Mouse (Mus musculus) hindbrain, embryonic 10.5 days (tissue): ENCODE data around the gene Adgrl1. TPM values are rescaled to one million over a fixed set of nuclear protein-coding genes. Genes with fewer than 3 reads are reported as not detected.

Experiments used
- DNase-seq: peaks from one replicate; pipeline ENCODE4 v3.0.0-alpha.2; 2017; ENCODE audit warnings: low spot score
- H3K27ac ChIP-seq: fragments of 300-500 bp; sonication (generic); 2 replicates; pipeline ENCODE4 v1.5.1; 2016; ENCODE audit warnings: mild to moderate bottlenecking, moderate library complexity
- H3K27me3 ChIP-seq: fragments of 300-500 bp; sonication (generic); 2 replicates; pipeline ENCODE4 v1.6.1; 2016; ENCODE audit warnings: mild to moderate bottlenecking; ENCODE audit not compliant: poor library complexity, insufficient read depth, severe bottlenecking
- H3K36me3 ChIP-seq: fragments of 300-500 bp; sonication (generic); 2 replicates; pipeline ENCODE4 v1.6.1; 2016; ENCODE audit warnings: mild to moderate bottlenecking, moderate library complexity
- H3K4me1 ChIP-seq: fragments of 300-500 bp; sonication (generic); replicated peaks from 2 replicates; pipeline ENCODE4 v1.6.1; 2016; ENCODE audit warnings: mild to moderate bottlenecking
- H3K4me3 ChIP-seq: fragments of 300-500 bp; sonication (generic); 2 replicates; pipeline ENCODE4 v1.5.1; 2016; ENCODE audit warnings: mild to moderate bottlenecking, moderate library complexity
- H3K9me3 ChIP-seq: fragments of 300-500 bp; sonication (generic); 2 replicates; pipeline ENCODE4 v1.6.1; 2016; ENCODE audit warnings: mild to moderate bottlenecking, moderate library complexity
- WGBS: fragments of 180-500 bp; shearing (Covaris S2); methylation state at CpG from one replicate; pipeline ENCODE4 v1.1.7; 2016; 5-methylcytosine and 5-hydroxymethylcytosine counted together
- polyA plus RNA-seq: library from polyadenylated mRNA; unstranded; fragments of >200 nt; fragmentation: Nextera tagmentation; extraction: Ambion mirVana; gene quantifications from 2 replicates; pipeline ENCODE4 v1.2.1, GENCODE M21; 2016

Gene Adgrl1
- polyA plus RNA-seq, 1 experiment from 2014 or later = 15.4 TPM

DNA sequence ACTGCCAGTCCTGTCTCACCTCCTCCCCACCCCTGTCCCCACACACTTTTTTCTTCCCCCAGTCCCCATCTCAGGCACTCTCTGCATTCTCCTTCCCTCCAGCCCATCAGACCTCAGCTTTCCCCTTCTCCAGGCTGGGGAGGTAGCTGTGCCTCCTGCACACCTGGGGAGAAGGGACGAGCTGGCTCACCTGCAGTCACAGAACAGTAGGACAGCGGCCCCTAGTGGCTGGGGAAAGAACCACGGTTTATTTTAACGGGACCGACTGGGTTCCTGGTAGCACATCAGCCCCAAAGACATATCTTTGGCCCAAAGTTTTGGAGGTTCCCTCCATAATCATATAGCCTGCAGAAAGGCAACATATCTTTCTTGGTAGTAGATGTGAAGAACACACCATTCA, 6.0 kb upstream of the Adgrl1 start:
- DNase-seq = peak; percentile 57
- WGBS = 3% methylated on average over 5 of the region's 5 CpGs
- peaks cover 50% of the 10 kb centered on the region for H3K27me3 ChIP-seq

DNA sequence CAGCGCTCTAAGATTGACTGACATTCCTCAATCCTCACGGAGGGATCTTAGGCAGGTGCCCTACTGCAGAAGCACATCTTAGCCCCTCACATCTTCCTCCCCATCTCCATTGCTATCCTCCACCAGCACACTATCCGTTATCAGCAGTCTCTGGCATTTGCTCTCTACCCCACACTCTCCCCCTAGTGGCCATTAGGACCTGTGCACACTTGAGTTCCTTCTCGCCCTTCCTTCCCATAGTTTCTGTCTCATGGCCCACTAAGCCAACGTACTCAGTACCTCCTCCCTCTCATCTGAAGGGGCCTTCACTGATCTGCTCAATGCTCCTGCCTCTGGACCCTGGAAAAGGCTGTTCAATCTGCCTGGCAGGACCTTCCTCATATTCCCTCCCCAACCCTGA, 4.0 kb upstream of the Adgrl1 start:
- Histone ChIP-seq H3K4me3 (0 out of 2 replicates have a peak overlapping the region, but pooled peaks have one; percentile 2), H3K9me3 (no peaks in the 10 kb centered on the region), H3K4me1 (peaks cover 25% of the 10 kb centered on the region), H3K27me3 (peaks cover 50% of the 10 kb centered on the region), H3K27ac (no peak overlapping the region), H3K36me3 (no peaks in the 10 kb centered on the region)
- 6% methylated on average over 5 of the region's 5 CpGs for WGBS
- DNase-seq = peak; percentile 42

More for the DNA sequence above, 6.0 kb upstream of the Adgrl1 start:
- Histone ChIP-seq H3K4me3 (no peak overlapping the region), H3K36me3 (no peaks in the 10 kb centered on the region), H3K9me3 (no peaks in the 10 kb centered on the region), H3K27ac (no peak overlapping the region), H3K4me1 (peaks cover 21% of the 10 kb centered on the region)

DNA sequence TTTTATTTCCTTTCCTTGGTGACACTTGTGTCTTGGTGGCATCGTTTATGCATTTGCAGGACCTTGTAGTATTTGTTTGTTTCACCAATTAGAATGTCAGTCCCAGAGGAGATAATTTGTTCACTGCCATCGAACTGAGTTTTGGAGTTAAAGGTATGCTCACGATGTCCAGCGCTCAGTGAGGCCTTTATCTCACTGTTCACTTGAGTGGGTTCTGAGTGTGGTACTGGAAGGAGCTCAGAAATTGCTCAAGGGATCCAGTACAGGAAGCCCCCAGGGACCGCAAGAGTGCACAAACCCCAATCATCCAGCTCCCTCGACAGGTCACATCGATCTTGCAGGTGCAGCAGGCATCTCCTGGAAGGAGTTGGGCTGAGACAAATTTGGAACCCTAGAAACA, 3.4 kb upstream of the Adgrl1 start:
- no peak for DNase-seq
- H3K27me3 ChIP-seq = peaks cover 50% of the 10 kb centered on the region
- no peaks in the 10 kb centered on the region for H3K36me3 ChIP-seq
- no peak overlapping the region for H3K27ac ChIP-seq
- no peaks in the 10 kb centered on the region for H3K9me3 ChIP-seq
- WGBS = 84% methylated on average over 7 of the region's 7 CpGs
- peaks cover 31% of the 10 kb centered on the region for H3K4me1 ChIP-seq
- H3K4me3 ChIP-seq = no peak overlapping the region

DNA sequence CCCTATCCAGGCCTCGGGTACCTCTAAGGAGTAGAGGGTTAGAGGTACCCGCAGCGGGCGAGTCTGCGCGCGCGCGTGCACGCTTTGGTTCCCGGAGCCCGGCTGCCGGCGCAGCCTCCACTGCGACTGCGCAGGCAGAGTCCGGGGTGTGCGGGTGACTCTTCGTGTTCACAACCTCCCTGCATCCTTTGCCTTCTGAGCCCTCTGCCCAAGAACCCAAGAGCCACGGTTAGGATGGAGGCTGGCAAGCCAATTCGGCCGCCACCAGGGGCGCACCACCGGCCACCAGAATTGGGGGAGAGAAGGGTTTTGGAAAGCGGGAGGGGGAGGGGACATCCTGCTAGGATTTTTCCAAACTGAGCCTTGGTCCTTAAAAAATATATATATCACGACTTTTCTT, 2.7 kb upstream of the Adgrl1 start:
- Histone ChIP-seq H3K36me3 (no peaks in the 10 kb centered on the region), H3K4me3 (peak overlapping the region; percentile 41), H3K9me3 (no peaks in the 10 kb centered on the region), H3K27ac (0 out of 2 replicates have a peak overlapping the region, but pooled peaks have one; percentile 41), H3K27me3 (peaks cover 50% of the 10 kb centered on the region), H3K4me1 (peaks cover 39% of the 10 kb centered on the region)
- DNase-seq = peak; percentile 79
- 3% methylated on average over 26 of the region's 26 CpGs for WGBS

DNA sequence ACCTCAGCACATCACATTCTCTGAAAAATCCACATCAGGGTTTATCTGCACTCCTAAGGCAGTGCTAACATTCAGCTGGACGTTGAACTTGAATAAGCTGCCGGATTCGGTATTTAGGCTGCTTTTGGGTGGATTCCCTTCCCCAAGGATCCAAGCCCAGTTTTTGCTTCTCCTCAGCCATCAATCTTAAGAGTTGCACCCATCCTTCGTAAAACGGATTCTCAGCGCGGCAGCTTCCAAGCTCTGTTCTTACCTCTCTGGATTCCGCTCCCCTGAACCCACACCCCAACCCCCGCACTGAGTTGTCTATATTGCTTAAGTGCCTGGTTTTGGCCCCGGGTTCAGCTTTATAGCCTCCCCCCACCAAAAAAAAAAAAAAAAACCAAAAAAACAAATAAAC, 1.4 kb upstream of the Adgrl1 start:
- DNase-seq = peak; percentile 22
- peaks cover 48% of the 10 kb centered on the region for H3K27me3 ChIP-seq

DNA sequence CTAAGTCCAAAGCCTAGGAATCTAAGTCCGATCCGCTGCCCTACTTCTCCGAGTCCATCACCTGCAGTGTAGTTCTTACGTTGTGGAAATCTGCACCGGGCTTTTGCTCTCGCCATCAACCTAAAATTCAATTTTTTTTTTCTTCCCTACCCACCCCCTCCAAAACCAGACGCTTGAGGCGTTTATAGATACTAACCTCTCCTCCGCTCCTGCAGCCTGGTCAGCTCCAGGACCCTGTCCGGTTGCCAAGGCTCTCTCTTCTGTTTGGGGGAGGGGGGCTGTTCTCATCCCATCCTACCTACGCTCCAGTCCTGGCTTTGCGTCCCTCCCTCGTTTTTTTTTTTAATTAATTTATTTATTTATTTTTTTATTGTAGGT, 931 bp upstream of the Adgrl1 start:
- Histone ChIP-seq H3K36me3 (no peaks in the 10 kb centered on the region), H3K4me3 (peak overlapping the region; percentile 91), H3K4me1 (peaks cover 56% of the 10 kb centered on the region), H3K27me3 (peaks cover 42% of the 10 kb centered on the region), H3K27ac (peak overlapping the region; percentile 94), H3K9me3 (no peaks in the 10 kb centered on the region)
- DNase-seq = no peak
- under 1% methylated on average over 13 of the region's 13 CpGs for WGBS

More for the DNA sequence above, 1.4 kb upstream of the Adgrl1 start:
- Histone ChIP-seq H3K36me3 (no peaks in the 10 kb centered on the region), H3K4me3 (peak overlapping the region; percentile 91), H3K27ac (peak overlapping the region; percentile 94), H3K9me3 (no peaks in the 10 kb centered on the region), H3K4me1 (peaks cover 51% of the 10 kb centered on the region)
- 8% methylated on average over 10 of the region's 10 CpGs for WGBS

DNA sequence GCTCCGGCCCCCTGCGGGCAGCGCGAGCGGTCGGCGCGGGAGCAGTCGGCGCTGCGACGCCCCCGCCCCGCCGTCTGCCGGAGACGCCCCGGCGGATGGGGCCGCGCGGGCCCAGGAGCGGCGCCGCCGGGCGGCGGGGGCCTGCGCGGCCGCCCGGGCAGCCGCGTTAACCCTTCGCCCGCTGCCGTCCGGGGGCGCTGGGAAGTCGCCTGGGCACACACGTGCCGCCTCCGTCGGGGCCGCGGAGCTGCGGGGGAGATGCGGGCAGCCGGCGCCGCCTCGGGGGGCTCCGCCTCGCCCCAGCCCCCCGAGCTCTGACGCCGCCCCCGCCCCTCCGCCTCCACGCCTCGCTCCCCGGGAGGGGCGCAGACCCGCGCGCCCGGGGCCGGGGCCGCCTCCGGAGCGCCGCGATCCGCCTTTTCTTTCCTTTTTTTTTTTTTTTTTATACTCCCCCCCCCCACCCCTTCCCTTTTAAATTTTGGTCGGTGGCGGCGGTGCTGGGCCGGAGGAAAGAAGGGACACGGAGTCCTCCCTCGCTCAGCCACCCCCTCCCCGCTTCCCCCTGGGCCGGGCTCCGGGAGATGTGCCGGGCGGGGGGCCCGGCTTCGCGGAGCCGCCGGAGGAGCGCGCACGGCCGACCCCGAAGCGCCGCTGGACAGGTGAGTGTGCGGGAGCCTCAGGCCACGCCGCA, 506 bp downstream of the Adgrl1 start:
- no peaks in the 10 kb centered on the region for H3K9me3 ChIP-seq
- H3K36me3 ChIP-seq = peaks cover 5% of the 10 kb centered on the region; the same call in 1 of the 2 replicates
- H3K27ac ChIP-seq = peak overlapping the region; percentile 94
- H3K4me3 ChIP-seq = peak overlapping the region; percentile 91
- DNase-seq = no peak
- peaks cover 69% of the 10 kb centered on the region for H3K4me1 ChIP-seq
- H3K27me3 ChIP-seq = peaks cover 28% of the 10 kb centered on the region
- WGBS = under 1% methylated on average over 90 of the region's 100 CpGs

DNA sequence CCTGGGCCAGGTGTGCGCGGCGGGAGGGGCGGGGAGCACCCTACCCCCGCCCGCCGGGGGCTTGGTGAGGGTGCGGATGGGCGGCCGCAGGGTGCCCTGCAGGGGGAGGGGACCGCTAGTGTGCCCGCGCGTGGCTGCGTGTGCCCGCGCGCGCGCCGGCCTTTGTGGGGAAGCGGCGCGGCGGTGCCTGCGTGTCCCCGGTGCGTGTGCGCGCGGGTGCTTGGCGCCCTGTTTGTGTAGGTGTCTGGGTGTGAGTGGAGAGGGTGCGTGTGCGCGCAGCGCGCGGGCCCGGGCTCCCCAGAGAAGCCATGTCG, 1.0 kb downstream of the Adgrl1 start:
- Histone ChIP-seq H3K9me3 (no peaks in the 10 kb centered on the region), H3K27ac (peak overlapping the region; percentile 94), H3K27me3 (peaks cover 23% of the 10 kb centered on the region), H3K36me3 (peaks cover 8% of the 10 kb centered on the region; the same call in 1 of the 2 replicates), H3K4me3 (peak overlapping the region; percentile 91), H3K4me1 (peaks cover 71% of the 10 kb centered on the region)
- WGBS = under 1% methylated on average over 35 of the region's 40 CpGs
- peak; percentile 25 for DNase-seq

DNA sequence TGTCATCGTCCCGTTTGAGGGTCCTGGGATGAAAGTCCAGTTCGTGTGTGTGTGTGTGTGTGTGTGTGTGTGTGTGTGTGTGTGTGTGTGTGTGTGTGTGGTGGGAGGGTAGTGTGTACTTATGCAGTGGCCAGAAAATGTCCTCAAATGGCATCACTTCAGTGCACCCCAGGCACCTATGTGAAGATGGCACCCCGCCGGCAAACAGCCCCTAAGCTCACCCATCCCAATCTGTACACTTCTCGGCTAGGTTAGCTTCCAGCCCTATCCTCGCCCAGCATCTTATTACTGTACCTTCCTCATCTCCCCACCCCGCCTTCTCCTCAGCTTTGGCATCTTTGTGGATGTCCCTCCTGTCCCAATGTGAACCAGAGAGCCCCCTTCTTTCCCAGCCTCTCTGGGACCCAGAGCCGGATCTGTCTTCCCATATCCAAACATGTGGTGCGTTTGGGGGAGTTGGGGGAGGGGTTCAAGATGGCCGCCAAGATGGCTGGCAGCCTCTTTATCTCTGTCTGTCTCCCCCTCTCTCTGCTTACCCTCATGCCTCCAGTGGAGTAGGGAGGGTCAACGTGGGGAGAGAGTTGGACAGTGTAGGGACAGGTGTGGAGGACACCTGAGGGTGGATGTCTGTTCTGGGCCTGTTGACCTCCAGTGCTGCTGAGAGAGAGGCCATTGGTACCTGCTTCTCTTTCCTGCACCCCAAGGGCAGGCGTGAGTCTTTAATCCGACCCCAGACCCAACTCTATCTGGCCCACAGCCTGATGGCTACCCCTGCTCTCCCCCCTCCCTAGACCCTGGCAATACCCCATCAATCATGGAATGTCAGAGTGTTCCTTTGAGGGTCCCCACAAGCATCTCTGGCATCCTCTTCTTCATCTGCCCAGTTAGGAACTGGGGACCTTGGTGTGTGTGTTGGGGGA, 1.9 kb downstream of the Adgrl1 start:
- DNase-seq = peak; percentile 25
- Histone ChIP-seq H3K9me3 (no peaks in the 10 kb centered on the region), H3K27me3 (peaks cover 14% of the 10 kb centered on the region), H3K27ac (peak overlapping the region; percentile 94), H3K4me1 (peaks cover 70% of the 10 kb centered on the region), H3K4me3 (peak overlapping the region; percentile 91), H3K36me3 (peaks cover 8% of the 10 kb centered on the region; the same call in 1 of the 2 replicates)
- WGBS = 15% methylated on average over 14 of the region's 14 CpGs

DNA sequence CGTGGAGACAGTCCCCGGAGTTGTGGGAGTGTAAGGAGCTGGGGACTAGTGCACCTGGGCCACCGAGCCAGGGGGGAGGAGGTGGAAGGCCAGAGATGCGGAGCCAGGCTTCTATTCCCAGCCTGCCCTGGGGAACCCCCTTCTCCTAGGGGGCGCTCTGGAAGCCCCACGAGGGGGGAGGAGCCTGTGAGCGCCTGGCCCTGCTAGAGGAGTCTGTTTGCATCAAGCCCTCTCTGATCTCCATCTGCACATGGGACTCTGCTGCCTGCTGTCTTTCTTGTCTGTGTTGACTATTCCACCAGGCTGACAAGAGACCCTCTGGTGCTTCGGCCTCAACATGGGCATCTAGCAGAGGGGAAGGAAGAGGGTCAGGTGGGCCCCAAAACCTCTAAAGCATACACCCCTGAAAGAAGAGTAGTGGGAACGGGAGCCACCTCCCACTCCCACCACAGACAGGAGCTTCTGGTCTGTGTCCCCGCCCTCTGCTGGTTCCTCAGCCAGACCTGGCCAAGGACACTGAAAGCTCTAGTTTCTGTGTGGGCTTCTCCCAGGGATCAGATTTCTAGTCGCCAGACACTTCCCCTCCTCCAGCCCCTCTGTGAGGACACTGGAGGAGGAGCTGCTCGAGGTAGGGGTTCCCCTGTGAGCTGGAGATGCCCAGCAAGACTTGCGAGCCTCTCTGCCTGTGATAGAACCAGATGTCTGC, 3.2 kb downstream of the Adgrl1 start:
- no peaks in the 10 kb centered on the region for H3K9me3 ChIP-seq
- H3K27me3 ChIP-seq = peaks cover 2% of the 10 kb centered on the region
- WGBS = 6% methylated on average over 13 of the region's 13 CpGs
- H3K4me3 ChIP-seq = peak overlapping the region; percentile 91
- peaks cover 64% of the 10 kb centered on the region for H3K4me1 ChIP-seq
- H3K27ac ChIP-seq = peak overlapping the region; percentile 66
- peaks cover 8% of the 10 kb centered on the region; the same call in 1 of the 2 replicates for H3K36me3 ChIP-seq
- DNase-seq = peak; percentile 47

DNA sequence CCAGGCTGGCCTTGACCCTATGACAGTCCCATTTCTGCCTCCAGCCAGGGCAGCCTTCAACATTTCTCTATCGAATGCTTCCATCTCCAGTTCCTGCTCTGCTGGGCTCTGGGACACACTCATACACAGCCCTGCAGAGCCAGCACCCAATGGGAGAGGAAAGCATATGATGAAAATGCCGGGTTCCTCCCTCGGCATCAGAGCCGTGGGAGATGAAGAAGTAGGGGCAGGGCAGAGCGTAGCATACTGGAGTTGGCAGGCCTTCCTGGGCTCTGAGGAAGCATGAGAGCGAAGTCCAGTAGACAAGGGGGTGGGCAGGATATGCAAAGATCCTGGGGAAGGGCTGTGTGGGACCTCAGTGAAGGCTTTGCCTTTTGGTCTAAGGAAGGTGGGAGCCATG, 8.7 kb downstream of the Adgrl1 start:
- 83% methylated on average over 6 of the region's 6 CpGs for WGBS

DNA sequence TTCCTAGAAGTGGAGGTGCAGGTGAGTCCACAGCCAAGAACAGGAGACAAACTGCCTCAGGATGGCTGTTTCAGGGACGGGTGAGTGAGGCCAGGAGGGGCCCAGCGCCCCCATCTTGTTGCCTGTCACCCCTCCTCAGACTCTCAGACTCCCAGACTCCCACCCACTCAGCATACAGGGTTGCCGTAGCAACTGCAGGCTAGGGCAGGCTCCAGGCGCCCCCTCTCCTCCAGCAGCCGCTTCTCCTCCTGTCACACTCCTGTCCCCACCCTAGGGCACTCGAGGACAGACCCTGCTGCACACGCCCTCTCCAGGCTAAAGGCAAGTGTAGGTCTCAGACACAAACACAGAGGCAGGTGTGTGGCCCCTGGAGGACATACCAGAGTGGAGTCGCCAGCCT, 9.4 kb downstream of the Adgrl1 start:
- H3K27ac ChIP-seq = peak overlapping the region; percentile 17; the same call in 1 of the 2 replicates
- no peak overlapping the region for H3K4me3 ChIP-seq
- no peaks in the 10 kb centered on the region for H3K27me3 ChIP-seq
- H3K9me3 ChIP-seq = no peaks in the 10 kb centered on the region
- H3K36me3 ChIP-seq = peaks cover 15% of the 10 kb centered on the region; the same call in 1 of the 2 replicates
- peaks cover 37% of the 10 kb centered on the region for H3K4me1 ChIP-seq
- no peak for DNase-seq
- WGBS = 60% methylated on average over 8 of the region's 8 CpGs

More for the DNA sequence above, 8.7 kb downstream of the Adgrl1 start:
- H3K4me1 ChIP-seq = peaks cover 43% of the 10 kb centered on the region
- H3K9me3 ChIP-seq = no peaks in the 10 kb centered on the region
- H3K27me3 ChIP-seq = no peaks in the 10 kb centered on the region
- DNase-seq = no peak
- H3K36me3 ChIP-seq = peaks cover 15% of the 10 kb centered on the region; the same call in 1 of the 2 replicates
- H3K4me3 ChIP-seq = no peak overlapping the region
- H3K27ac ChIP-seq = no peak overlapping the region
